Mouse (Mus musculus) midbrain, embryonic 11.5 days (tissue): ENCODE data around the gene Lztr1. TPM values are rescaled to one million over a fixed set of nuclear protein-coding genes. Genes with fewer than 3 reads are reported as not detected.

ENCODE experiments used
- ATAC-seq: fragments of 200-750 bp; cut with Nextera tagmentation; 2 replicates; pipeline ENCODE4 v1.8.0; 2017; ENCODE audit warnings: moderate TSS enrichment, moderate library complexity; ENCODE audit not compliant: low FRiP score
- DNase-seq: peaks from one replicate; pipeline ENCODE4 v3.0.0; 2015; ENCODE audit warnings: low spot score; ENCODE audit errors: missing footprints
- H3K27ac ChIP-seq: fragments of 300-500 bp; sonication (generic); 2 replicates; pipeline ENCODE4 v1.5.1; 2014; ENCODE audit warnings: low read depth, low read length
- H3K27me3 ChIP-seq: fragments of 300-500 bp; sonication (generic); 2 replicates; pipeline ENCODE4 v1.6.1; 2014; ENCODE audit warnings: mild to moderate bottlenecking, low read length, moderate library complexity, mixed read lengths; ENCODE audit not compliant: control insufficient read depth, insufficient read depth
- H3K36me3 ChIP-seq: fragments of 300-500 bp; sonication (generic); 2 replicates; pipeline ENCODE4 v1.6.1; 2014; ENCODE audit warnings: mild to moderate bottlenecking, low read length, moderate library complexity, mixed read lengths; ENCODE audit not compliant: control insufficient read depth, insufficient read depth
- H3K4me1 ChIP-seq: fragments of 300-500 bp; sonication (generic); 2 replicates; pipeline ENCODE4 v1.6.1; 2014; ENCODE audit warnings: low read length; ENCODE audit not compliant: control insufficient read depth, insufficient read depth
- H3K4me2 ChIP-seq: fragments of 300-500 bp; sonication (generic); 2 replicates; pipeline ENCODE4 v1.6.1; 2014; ENCODE audit warnings: mild to moderate bottlenecking, moderate library complexity
- H3K4me3 ChIP-seq: fragments of 300-500 bp; sonication (generic); 2 replicates; pipeline ENCODE4 v1.5.1; 2014; ENCODE audit warnings: low read depth, low read length
- H3K9ac ChIP-seq: fragments of 300-500 bp; sonication (generic); 2 replicates; pipeline ENCODE4 v1.6.1; 2014; ENCODE audit warnings: low read length
- H3K9me3 ChIP-seq: fragments of 300-500 bp; sonication (generic); 2 replicates; pipeline ENCODE4 v1.6.1; 2016; ENCODE audit warnings: low read length; ENCODE audit not compliant: control insufficient read depth
- WGBS: fragments of 180-500 bp; shearing (Covaris S2); extraction: QIAGEN DNeasy Blood & Tissue Kit; methylation state at CpG from one replicate; pipeline ENCODE4 v1.1.7; 2014; 5-methylcytosine and 5-hydroxymethylcytosine counted together
- polyA plus RNA-seq: library from polyadenylated mRNA; unstranded; fragments of >200 nt; fragmentation: Nextera tagmentation; extraction: Ambion mirVana; gene quantifications from 2 replicates; pipeline ENCODE4 v1.2.1, GENCODE M21; 2014

The Lztr1 gene
- polyA plus RNA-seq = 70.5 and 77.2 TPM in 2 replicates

GRCm38 (mm10) chr16:17508546-17509239 lies at the start of gene Lztr1:
Lztr1 (plus strand) TSS chr16:17508688.
- Histone ChIP-seq H3K9me3 (no peaks in the 10 kb centered on the region), H3K9ac (peak within 1 kb of the TSS; percentile 87), H3K36me3 (peaks cover 4% of the 10 kb centered on the region; the same call in 1 of the 2 replicates), H3K27ac (peak within 1 kb of the TSS; percentile 68), H3K4me2 (peak within 1 kb of the TSS; percentile 78), H3K4me1 (peaks cover 10% of the 10 kb centered on the region), H3K27me3 (no peaks in the 10 kb centered on the region), H3K4me3 (peak within 1 kb of the TSS; percentile 76)
- peak; percentile 99 for DNase-seq
- WGBS = under 1% methylated on average over 50 of the region's 50 CpGs
- ATAC-seq = peak; percentile 98

- Histone ChIP-seq H3K9ac (no peak overlapping the region), H3K36me3 (peaks cover 14% of the 10 kb centered on the region), H3K4me2 (no peak overlapping the region), H3K4me1 (0 out of 2 replicates have a peak, but pooled peaks cover under 1% of the 10 kb centered on the region), H3K4me3 (no peak overlapping the region), H3K27ac (no peak overlapping the region), H3K27me3 (no peaks in the 10 kb centered on the region), H3K9me3 (no peaks in the 10 kb centered on the region)
- ATAC-seq (no peak), DNase-seq (no peak)
- 94% methylated on average over 4 of the region's 4 CpGs for WGBS
Measured at GRCm38 (mm10) chr16:17460254-17460653, 48.2 kb upstream of the Lztr1 start.

- H3K4me3 ChIP-seq = no peak overlapping the region
- no peaks in the 10 kb centered on the region for H3K4me1 ChIP-seq
- no peak for DNase-seq
- H3K27me3 ChIP-seq = no peaks in the 10 kb centered on the region
- no peak overlapping the region for H3K9ac ChIP-seq
- H3K4me2 ChIP-seq = no peak overlapping the region
- H3K27ac ChIP-seq = no peak overlapping the region
- peaks cover 10% of the 10 kb centered on the region for H3K36me3 ChIP-seq
- no peaks in the 10 kb centered on the region for H3K9me3 ChIP-seq
- no peak for ATAC-seq
- WGBS = 96% methylated on average over 1 of the region's 1 CpGs
Measured at GRCm38 (mm10) chr16:17461596-17461995, 46.9 kb upstream of the Lztr1 start.

GRCm38 (mm10) chr16:17463184-17463583 lies 45.3 kb upstream of the Lztr1 start:
- Histone ChIP-seq H3K9me3 (no peaks in the 10 kb centered on the region), H3K36me3 (peaks cover 3% of the 10 kb centered on the region), H3K4me2 (no peak overlapping the region), H3K27ac (no peak overlapping the region), H3K4me3 (no peak overlapping the region), H3K4me1 (no peaks in the 10 kb centered on the region), H3K9ac (no peak overlapping the region), H3K27me3 (no peaks in the 10 kb centered on the region)
- ATAC-seq (no peak), DNase-seq (no peak)
- WGBS = 88% methylated on average over 2 of the region's 2 CpGs

GRCm38 (mm10) chr16:17466875-17467663 lies 41.4 kb upstream of the Lztr1 start:
- no peak overlapping the region for H3K9ac ChIP-seq
- peaks cover 7% of the 10 kb centered on the region; the same call in 1 of the 2 replicates for H3K36me3 ChIP-seq
- no peaks in the 10 kb centered on the region for H3K9me3 ChIP-seq
- no peak overlapping the region for H3K27ac ChIP-seq
- H3K4me1 ChIP-seq = no peaks in the 10 kb centered on the region
- ATAC-seq (no peak), DNase-seq (no peak)
- H3K4me2 ChIP-seq = no peak overlapping the region
- WGBS = 85% methylated on average over 4 of the region's 4 CpGs
- no peak overlapping the region for H3K4me3 ChIP-seq
- H3K27me3 ChIP-seq = no peaks in the 10 kb centered on the region

GRCm38 (mm10) chr16:17472498-17472897 lies 36.0 kb upstream of the Lztr1 start:
- 92% methylated on average over 6 of the region's 6 CpGs for WGBS
- H3K9ac ChIP-seq = no peak overlapping the region
- no peak overlapping the region for H3K27ac ChIP-seq
- ATAC-seq (no peak), DNase-seq (peak; percentile 2)
- H3K4me2 ChIP-seq = no peak overlapping the region
- peaks cover 7% of the 10 kb centered on the region; the same call in 1 of the 2 replicates for H3K36me3 ChIP-seq
- no peaks in the 10 kb centered on the region for H3K4me1 ChIP-seq
- no peak overlapping the region for H3K4me3 ChIP-seq
- no peaks in the 10 kb centered on the region for H3K27me3 ChIP-seq
- H3K9me3 ChIP-seq = no peaks in the 10 kb centered on the region

GRCm38 (mm10) chr16:17474091-17474490 lies 34.4 kb upstream of the Lztr1 start:
- Histone ChIP-seq H3K9ac (no peak overlapping the region), H3K27me3 (no peaks in the 10 kb centered on the region), H3K36me3 (peaks cover 3% of the 10 kb centered on the region; the same call in 1 of the 2 replicates), H3K4me2 (no peak overlapping the region), H3K9me3 (no peaks in the 10 kb centered on the region), H3K4me1 (no peaks in the 10 kb centered on the region), H3K27ac (no peak overlapping the region), H3K4me3 (no peak overlapping the region)
- no peak for ATAC-seq
- DNase-seq = no peak

- 94% methylated on average over 2 of the region's 2 CpGs for WGBS
- no peak overlapping the region for H3K27ac ChIP-seq
- 0 out of 2 replicates have a peak, but pooled peaks cover 2% of the 10 kb centered on the region for H3K36me3 ChIP-seq
- H3K4me3 ChIP-seq = no peak overlapping the region
- ATAC-seq (no peak), DNase-seq (peak; percentile 17)
- H3K9me3 ChIP-seq = no peaks in the 10 kb centered on the region
- H3K4me1 ChIP-seq = no peaks in the 10 kb centered on the region
- H3K27me3 ChIP-seq = no peaks in the 10 kb centered on the region
- H3K9ac ChIP-seq = no peak overlapping the region
- H3K4me2 ChIP-seq = no peak overlapping the region
Measured at GRCm38 (mm10) chr16:17474761-17475160, 33.7 kb upstream of the Lztr1 start.

GRCm38 (mm10) chr16:17475326-17475725 lies 33.2 kb upstream of the Lztr1 start:
- Histone ChIP-seq H3K9ac (no peak overlapping the region), H3K9me3 (no peaks in the 10 kb centered on the region), H3K4me1 (no peaks in the 10 kb centered on the region), H3K27ac (no peak overlapping the region), H3K27me3 (no peaks in the 10 kb centered on the region), H3K4me2 (no peak overlapping the region), H3K4me3 (no peak overlapping the region), H3K36me3 (no peaks in the 10 kb centered on the region)
- DNase-seq = peak; percentile 57
- WGBS = 97% methylated on average over 4 of the region's 4 CpGs
- no peak for ATAC-seq
